Mouse (Mus musculus) kidney, embryonic 16.5 days (tissue): Measurements from ENCODE around the gene Slc25a34. TPM values are rescaled to one million over a fixed set of nuclear protein-coding genes. Genes with fewer than 3 reads are reported as not detected.

Experiments used
- ATAC-seq: fragments of 200-750 bp; cut with Nextera tagmentation; 2 replicates; pipeline ENCODE4 v1.8.0; 2017; ENCODE audit warnings: moderate TSS enrichment; ENCODE audit not compliant: low FRiP score, low TSS enrichment
- H3K27ac ChIP-seq: fragments of 300-500 bp; sonication (generic); 2 replicates; pipeline ENCODE4 v1.5.1; 2014; ENCODE audit warnings: low read length
- H3K27me3 ChIP-seq: fragments of 300-500 bp; sonication (generic); 2 replicates; pipeline ENCODE4 v1.6.1; 2014; ENCODE audit warnings: low read length, control low read depth, mixed read lengths; ENCODE audit not compliant: insufficient read depth
- H3K36me3 ChIP-seq: fragments of 300-500 bp; sonication (generic); 2 replicates; pipeline ENCODE4 v1.6.1; 2014; ENCODE audit warnings: low read length, control low read depth, mixed read lengths; ENCODE audit not compliant: insufficient read depth
- H3K4me1 ChIP-seq: fragments of 300-500 bp; sonication (generic); 2 replicates; pipeline ENCODE4 v1.6.1; 2014; ENCODE audit warnings: low read length, control low read depth, mixed read lengths; ENCODE audit not compliant: insufficient read depth
- H3K4me2 ChIP-seq: fragments of 300-500 bp; sonication (generic); replicated peaks from 2 replicates; pipeline ENCODE4 v1.6.1; 2014; ENCODE audit warnings: low read depth, low read length
- H3K4me3 ChIP-seq: fragments of 300-500 bp; sonication (generic); 2 replicates; pipeline ENCODE4 v1.5.1; 2014; ENCODE audit warnings: mild to moderate bottlenecking, low read length
- H3K9ac ChIP-seq: fragments of 300-500 bp; sonication (generic); replicated peaks from 2 replicates; pipeline ENCODE4 v1.6.1; 2014; ENCODE audit warnings: low read length
- H3K9me3 ChIP-seq: fragments of 300-500 bp; sonication (generic); 2 replicates; pipeline ENCODE4 v1.6.1; 2016; ENCODE audit warnings: low read length, control low read depth
- WGBS: fragments of 180-500 bp; shearing (Covaris S2); extraction: QIAGEN DNeasy Blood & Tissue Kit; methylation state at CpG from one replicate; pipeline ENCODE4 v1.1.7; 2014; 5-methylcytosine and 5-hydroxymethylcytosine counted together
- polyA plus RNA-seq: library from polyadenylated mRNA; unstranded; fragments of >200 nt; fragmentation: Nextera tagmentation; extraction: Ambion mirVana; gene quantifications from 2 replicates; pipeline ENCODE4 v1.2.1, GENCODE M21; 2015

Slc25a34 gene
- polyA plus RNA-seq, 1 experiment from 2014 or later: 0.69 TPM

GRCm38 (mm10) chr4:141631250-141631649 is 7.6 kb upstream of the Slc25a34 start:
- Histone ChIP-seq H3K4me2 (no peak overlapping the region), H3K36me3 (peaks cover 73% of the 10 kb centered on the region), H3K27ac (no peak overlapping the region), H3K9me3 (no peaks in the 10 kb centered on the region), H3K9ac (no peak overlapping the region), H3K27me3 (no peaks in the 10 kb centered on the region), H3K4me3 (no peak overlapping the region), H3K4me1 (no peaks in the 10 kb centered on the region)
- 94% methylated on average over 20 of the region's 20 CpGs for WGBS
- ATAC-seq: no peak

GRCm38 (mm10) chr4:141630021-141630420 is 6.4 kb upstream of the Slc25a34 start:
- Histone ChIP-seq H3K9ac (no peak overlapping the region), H3K9me3 (no peaks in the 10 kb centered on the region), H3K4me2 (no peak overlapping the region), H3K4me1 (no peaks in the 10 kb centered on the region), H3K27me3 (no peaks in the 10 kb centered on the region), H3K36me3 (peaks cover 75% of the 10 kb centered on the region), H3K4me3 (no peak overlapping the region), H3K27ac (no peak overlapping the region)
- 90% methylated on average over 11 of the region's 11 CpGs for WGBS
- ATAC-seq: no peak

GRCm38 (mm10) chr4:141628661-141629060 is 5.0 kb upstream of the Slc25a34 start:
- Histone ChIP-seq H3K36me3 (peaks cover 69% of the 10 kb centered on the region), H3K27me3 (no peaks in the 10 kb centered on the region), H3K4me1 (peaks cover 3% of the 10 kb centered on the region), H3K9ac (no peak overlapping the region), H3K4me3 (no peak overlapping the region), H3K4me2 (no peak overlapping the region), H3K27ac (no peak overlapping the region), H3K9me3 (no peaks in the 10 kb centered on the region)
- 86% methylated on average over 14 of the region's 14 CpGs for WGBS
- no peak for ATAC-seq

DNA sequence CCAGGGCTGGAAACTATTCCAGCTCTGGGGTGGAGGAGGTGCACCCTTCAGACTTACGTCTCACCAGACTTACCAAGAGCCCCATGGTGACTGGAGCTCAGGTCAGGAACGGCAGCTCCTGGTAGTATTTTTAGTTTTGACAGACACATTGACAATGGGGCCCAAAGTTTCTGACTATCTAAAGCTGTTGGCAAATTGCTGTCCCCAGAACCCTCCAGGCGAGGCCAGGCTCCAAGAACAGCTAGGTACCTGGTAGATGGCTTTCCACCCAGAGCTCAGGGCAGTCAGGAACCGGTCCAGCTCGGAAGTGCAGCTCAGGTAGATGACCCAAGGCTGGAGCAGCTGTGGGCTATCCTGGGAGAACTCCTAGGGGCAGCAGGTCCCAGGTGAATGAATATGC is 3.9 kb upstream of the Slc25a34 start:
- H3K27ac ChIP-seq: no peak overlapping the region
- H3K9me3 ChIP-seq: no peaks in the 10 kb centered on the region
- ATAC-seq: no peak
- H3K9ac ChIP-seq: no peak overlapping the region
- H3K4me3 ChIP-seq: no peak overlapping the region
- WGBS: 91% methylated on average over 5 of the region's 5 CpGs
- H3K36me3 ChIP-seq: peaks cover 60% of the 10 kb centered on the region
- no peaks in the 10 kb centered on the region for H3K27me3 ChIP-seq
- H3K4me1 ChIP-seq: peaks cover 5% of the 10 kb centered on the region
- H3K4me2 ChIP-seq: no peak overlapping the region

GRCm38 (mm10) chr4:141625774-141626550 is 2.3 kb upstream of the Slc25a34 start:
- H3K9me3 ChIP-seq: no peaks in the 10 kb centered on the region
- ATAC-seq: no peak
- H3K4me2 ChIP-seq: no peak overlapping the region
- H3K27me3 ChIP-seq: no peaks in the 10 kb centered on the region
- no peak overlapping the region for H3K9ac ChIP-seq
- H3K4me3 ChIP-seq: no peak overlapping the region
- WGBS: 91% methylated on average over 16 of the region's 16 CpGs
- peaks cover 5% of the 10 kb centered on the region for H3K4me1 ChIP-seq
- H3K27ac ChIP-seq: no peak overlapping the region
- H3K36me3 ChIP-seq: peaks cover 44% of the 10 kb centered on the region

GRCm38 (mm10) chr4:141624983-141625773 is 1.6 kb upstream of the Slc25a34 start:
- H3K9ac ChIP-seq: no peak overlapping the region
- no peak overlapping the region for H3K27ac ChIP-seq
- peaks cover 37% of the 10 kb centered on the region for H3K36me3 ChIP-seq
- 77% methylated on average over 19 of the region's 19 CpGs for WGBS
- H3K9me3 ChIP-seq: no peaks in the 10 kb centered on the region
- 0 out of 2 replicates have a peak, but pooled peaks have one; percentile 10 for ATAC-seq
- H3K27me3 ChIP-seq: no peaks in the 10 kb centered on the region
- no peak overlapping the region for H3K4me3 ChIP-seq
- H3K4me2 ChIP-seq: no peak overlapping the region
- peaks cover 5% of the 10 kb centered on the region for H3K4me1 ChIP-seq

GRCm38 (mm10) chr4:141624134-141624533 is 513 bp upstream of the Slc25a34 start:
- H3K27ac ChIP-seq: peak overlapping the region; percentile 55
- H3K4me1 ChIP-seq: peaks cover 6% of the 10 kb centered on the region
- 96% methylated on average over 8 of the region's 8 CpGs for WGBS
- no peak overlapping the region for H3K9ac ChIP-seq
- H3K4me3 ChIP-seq: no peak overlapping the region
- no peak for ATAC-seq
- no peaks in the 10 kb centered on the region for H3K9me3 ChIP-seq
- H3K36me3 ChIP-seq: peaks cover 28% of the 10 kb centered on the region
- H3K27me3 ChIP-seq: no peaks in the 10 kb centered on the region
- H3K4me2 ChIP-seq: no peak overlapping the region

DNA sequence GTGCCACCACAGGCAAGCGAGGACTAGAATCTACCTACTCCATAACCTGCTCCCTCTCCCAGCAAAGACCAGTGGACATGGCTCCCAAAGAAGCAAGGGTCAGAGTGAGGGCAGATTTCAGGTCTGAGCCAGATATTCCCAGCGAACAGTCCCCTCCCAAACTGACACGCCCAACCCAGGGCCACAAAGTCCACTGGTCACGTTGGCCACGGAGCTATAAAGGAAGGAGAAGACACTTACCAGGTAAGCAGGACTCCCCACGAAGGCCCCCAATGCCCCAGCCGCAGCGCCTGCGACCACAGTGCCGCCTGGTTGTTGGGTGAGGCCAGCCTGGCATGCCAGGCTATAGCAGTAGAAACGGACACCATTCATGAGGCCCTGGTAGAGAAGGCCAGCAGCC is 584 bp downstream of the Slc25a34 start:
- Histone ChIP-seq H3K4me1 (peaks cover 12% of the 10 kb centered on the region), H3K4me3 (no peak overlapping the region), H3K36me3 (peaks cover 17% of the 10 kb centered on the region), H3K9ac (no peak overlapping the region), H3K27me3 (no peaks in the 10 kb centered on the region), H3K27ac (no peak overlapping the region), H3K4me2 (no peak overlapping the region), H3K9me3 (no peaks in the 10 kb centered on the region)
- 87% methylated on average over 11 of the region's 11 CpGs for WGBS
- no peak for ATAC-seq

- Histone ChIP-seq H3K4me2 (no peak overlapping the region), H3K4me1 (peaks cover 17% of the 10 kb centered on the region), H3K4me3 (no peak overlapping the region), H3K9ac (no peak overlapping the region), H3K27me3 (no peaks in the 10 kb centered on the region), H3K36me3 (peaks cover 12% of the 10 kb centered on the region; the same call in 1 of the 2 replicates), H3K9me3 (no peaks in the 10 kb centered on the region), H3K27ac (no peak overlapping the region)
- ATAC-seq: no peak
- WGBS: 65% methylated on average over 5 of the region's 5 CpGs
Observed at GRCm38 (mm10) chr4:141622580-141622979, 1.0 kb downstream of the Slc25a34 start.

DNA sequence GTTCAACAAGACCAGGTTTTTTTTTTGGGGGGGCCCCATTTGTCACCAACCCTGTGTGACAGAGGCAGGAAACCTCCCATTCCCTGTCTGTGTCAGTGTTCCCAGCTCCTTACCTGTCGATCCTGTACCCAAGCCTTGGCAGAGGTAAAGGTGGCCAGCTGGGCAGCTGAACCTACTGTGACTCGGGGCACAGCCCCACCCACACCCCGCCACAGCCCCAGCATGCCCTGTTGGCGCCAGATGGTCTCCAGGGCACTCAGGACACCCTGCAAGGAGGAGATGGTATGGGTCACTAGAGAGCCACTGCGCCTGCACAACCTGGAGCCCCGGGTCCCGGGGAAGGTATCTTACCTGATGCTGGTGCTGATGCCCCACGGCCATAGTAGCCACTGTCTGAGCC is 1.5 kb downstream of the Slc25a34 start:
- Histone ChIP-seq H3K4me2 (no peak overlapping the region), H3K9ac (no peak overlapping the region), H3K27ac (no peak overlapping the region), H3K4me1 (peaks cover 22% of the 10 kb centered on the region), H3K27me3 (no peaks in the 10 kb centered on the region), H3K9me3 (no peaks in the 10 kb centered on the region), H3K36me3 (peaks cover 9% of the 10 kb centered on the region; the same call in 1 of the 2 replicates), H3K4me3 (no peak overlapping the region)
- ATAC-seq: no peak
- 84% methylated on average over 8 of the region's 8 CpGs for WGBS
